Mouse (Mus musculus): Measurements from ENCODE around the gene Ak7. TPM values are rescaled to one million over a fixed set of nuclear protein-coding genes. Genes with fewer than 3 reads are reported as not detected.

Ak7 gene
- polyA plus RNA-seq, 1 experiment: 0.14 TPM

- Histone ChIP-seq H3K36me3 (ENCODE audit: control insufficient read depth, insufficient read depth, low read length) (peaks cover 34% of the 10 kb centered on the region), H3K4me1 (ENCODE audit: control insufficient read depth, insufficient read depth, insufficient read length, low read length) (no peaks in the 10 kb centered on the region; the same call in 1 of the 2 replicates), H3K4me3 (ENCODE audit: low read depth, low read length) (no peak overlapping the region), H3K27ac (ENCODE audit: insufficient read depth, low read depth, low read length) (no peak overlapping the region), H3K27me3 (ENCODE audit: control insufficient read depth, insufficient read depth, low read length) (no peaks in the 10 kb centered on the region)
- TF ChIP-seq POLR2A (IDR thresholded peaks at IDR 0.05; ENCODE audit: low read depth, low read length): no peak
- TF ChIP-seq CTCF (IDR thresholded peaks at IDR 0.05; ENCODE audit: extremely low read depth, insufficient read length, insufficient replicate concordance, low read depth, low read length): no peak
- WGBS: 48% methylated on average over 3 of the region's 3 CpGs
Observed at GRCm38 (mm10) chr12:105806205-105806604, 100.4 kb downstream of the Ak7 start.

GRCm38 (mm10) chr12:105807416-105807815, 101.6 kb downstream of the Ak7 start:
- no peak overlapping the region for H3K27ac ChIP-seq (ENCODE audit: insufficient read depth, low read depth, low read length)
- no peak for TF ChIP-seq CTCF (IDR thresholded peaks at IDR 0.05; ENCODE audit: extremely low read depth, insufficient read length, insufficient replicate concordance, low read depth, low read length)
- TF ChIP-seq POLR2A (IDR thresholded peaks at IDR 0.05; ENCODE audit: low read depth, low read length): no peak
- no peaks in the 10 kb centered on the region; the same call in 1 of the 2 replicates for H3K4me1 ChIP-seq (ENCODE audit: control insufficient read depth, insufficient read depth, insufficient read length, low read length)
- peaks cover 43% of the 10 kb centered on the region for H3K36me3 ChIP-seq (ENCODE audit: control insufficient read depth, insufficient read depth, low read length)
- 56% methylated on average over 7 of the region's 7 CpGs for WGBS
- no peaks in the 10 kb centered on the region for H3K27me3 ChIP-seq (ENCODE audit: control insufficient read depth, insufficient read depth, low read length)
- H3K4me3 ChIP-seq (ENCODE audit: low read depth, low read length): no peak overlapping the region

- Histone ChIP-seq H3K4me1 (ENCODE audit: control insufficient read depth, insufficient read depth, insufficient read length, low read length) (no peaks in the 10 kb centered on the region; the same call in 1 of the 2 replicates), H3K27ac (ENCODE audit: insufficient read depth, low read depth, low read length) (no peak overlapping the region), H3K4me3 (ENCODE audit: low read depth, low read length) (no peak overlapping the region), H3K36me3 (ENCODE audit: control insufficient read depth, insufficient read depth, low read length) (peaks cover 51% of the 10 kb centered on the region), H3K27me3 (ENCODE audit: control insufficient read depth, insufficient read depth, low read length) (no peaks in the 10 kb centered on the region)
- WGBS: 37% methylated on average over 3 of the region's 3 CpGs
- no peak for TF ChIP-seq CTCF (IDR thresholded peaks at IDR 0.05; ENCODE audit: extremely low read depth, insufficient read length, insufficient replicate concordance, low read depth, low read length)
- no peak for TF ChIP-seq POLR2A (IDR thresholded peaks at IDR 0.05; ENCODE audit: low read depth, low read length)
Observed at GRCm38 (mm10) chr12:105808945-105809344, 103.2 kb downstream of the Ak7 start.

GRCm38 (mm10) chr12:105810608-105811007, 104.8 kb downstream of the Ak7 start:
- Histone ChIP-seq H3K27ac (ENCODE audit: insufficient read depth, low read depth, low read length) (no peak overlapping the region), H3K4me1 (ENCODE audit: control insufficient read depth, insufficient read depth, insufficient read length, low read length) (no peaks in the 10 kb centered on the region; the same call in 1 of the 2 replicates), H3K36me3 (ENCODE audit: control insufficient read depth, insufficient read depth, low read length) (peaks cover 54% of the 10 kb centered on the region), H3K27me3 (ENCODE audit: control insufficient read depth, insufficient read depth, low read length) (no peaks in the 10 kb centered on the region), H3K4me3 (ENCODE audit: low read depth, low read length) (no peak overlapping the region)
- 40% methylated on average over 6 of the region's 6 CpGs for WGBS
- TF ChIP-seq CTCF (IDR thresholded peaks at IDR 0.05; ENCODE audit: extremely low read depth, insufficient read length, insufficient replicate concordance, low read depth, low read length) (no peak), POLR2A (IDR thresholded peaks at IDR 0.05; ENCODE audit: low read depth, low read length) (no peak)

- TF ChIP-seq CTCF (IDR thresholded peaks at IDR 0.05; ENCODE audit: extremely low read depth, insufficient read length, insufficient replicate concordance, low read depth, low read length) (no peak), POLR2A (IDR thresholded peaks at IDR 0.05; ENCODE audit: low read depth, low read length) (no peak)
- Histone ChIP-seq H3K4me1 (ENCODE audit: control insufficient read depth, insufficient read depth, insufficient read length, low read length) (no peaks in the 10 kb centered on the region; the same call in 1 of the 2 replicates), H3K27me3 (ENCODE audit: control insufficient read depth, insufficient read depth, low read length) (no peaks in the 10 kb centered on the region), H3K4me3 (ENCODE audit: low read depth, low read length) (no peak overlapping the region), H3K36me3 (ENCODE audit: control insufficient read depth, insufficient read depth, low read length) (peaks cover 47% of the 10 kb centered on the region), H3K27ac (ENCODE audit: insufficient read depth, low read depth, low read length) (no peak overlapping the region)
- WGBS: 85% methylated on average over 6 of the region's 6 CpGs
Observed at GRCm38 (mm10) chr12:105813957-105814356, 108.2 kb downstream of the Ak7 start.

GRCm38 (mm10) chr12:105823472-105823871, 117.7 kb downstream of the Ak7 start:
- Histone ChIP-seq H3K27me3 (ENCODE audit: control insufficient read depth, insufficient read depth, low read length) (no peaks in the 10 kb centered on the region), H3K36me3 (ENCODE audit: control insufficient read depth, insufficient read depth, low read length) (peaks cover 75% of the 10 kb centered on the region), H3K4me3 (ENCODE audit: low read depth, low read length) (no peak overlapping the region), H3K4me1 (ENCODE audit: control insufficient read depth, insufficient read depth, insufficient read length, low read length) (no peaks in the 10 kb centered on the region), H3K27ac (ENCODE audit: insufficient read depth, low read depth, low read length) (no peak overlapping the region)
- TF ChIP-seq POLR2A (IDR thresholded peaks at IDR 0.05; ENCODE audit: low read depth, low read length) (no peak), CTCF (IDR thresholded peaks at IDR 0.05; ENCODE audit: extremely low read depth, insufficient read length, insufficient replicate concordance, low read depth, low read length) (no peak)
- WGBS: 57% methylated on average over 4 of the region's 4 CpGs

GRCm38 (mm10) chr12:105824743-105825142, 119.0 kb downstream of the Ak7 start:
- 39% methylated on average over 8 of the region's 8 CpGs for WGBS
- peaks cover 77% of the 10 kb centered on the region for H3K36me3 ChIP-seq (ENCODE audit: control insufficient read depth, insufficient read depth, low read length)

More at GRCm38 (mm10) chr12:105824743-105825142, 119.0 kb downstream of the Ak7 start:
- TF ChIP-seq POLR2A (IDR thresholded peaks at IDR 0.05; ENCODE audit: low read depth, low read length): no peak
- no peak for TF ChIP-seq CTCF (IDR thresholded peaks at IDR 0.05; ENCODE audit: extremely low read depth, insufficient read length, insufficient replicate concordance, low read depth, low read length)
- no peak overlapping the region for H3K27ac ChIP-seq (ENCODE audit: insufficient read depth, low read depth, low read length)
- no peaks in the 10 kb centered on the region for H3K4me1 ChIP-seq (ENCODE audit: control insufficient read depth, insufficient read depth, insufficient read length, low read length)
- no peaks in the 10 kb centered on the region for H3K27me3 ChIP-seq (ENCODE audit: control insufficient read depth, insufficient read depth, low read length)
- no peak overlapping the region for H3K4me3 ChIP-seq (ENCODE audit: low read depth, low read length)

Measured in small intestine, adult 2 months (tissue).